Mouse (Mus musculus) layer of hippocampus, adult 8-10 months (tissue): ENCODE data around the gene Msh5. TPM values are rescaled to one million over a fixed set of nuclear protein-coding genes. Genes with fewer than 3 reads are reported as not detected.
"Not testable (repeated sequence)": the region's sequence is repeated elsewhere in the genome, so short reads cannot be mapped to it uniquely, and the experiment has no call there.

Source experiments
- DNase-seq, 2 experiments: peaks; one replicate each; pipeline ENCODE4 v3.0.0; 2022; ENCODE audit warnings: low spot score in 2 of 2
- total RNA-seq, 4 experiments: library from RNA; stranded (reverse); gene quantifications; 2 replicates each; pipeline ENCODE4 v1.2.4; 2022

Gene Msh5
- total RNA-seq, 4 experiments from 2014 or later = 1.1 to 2.1 (median 1.4) TPM

DNA sequence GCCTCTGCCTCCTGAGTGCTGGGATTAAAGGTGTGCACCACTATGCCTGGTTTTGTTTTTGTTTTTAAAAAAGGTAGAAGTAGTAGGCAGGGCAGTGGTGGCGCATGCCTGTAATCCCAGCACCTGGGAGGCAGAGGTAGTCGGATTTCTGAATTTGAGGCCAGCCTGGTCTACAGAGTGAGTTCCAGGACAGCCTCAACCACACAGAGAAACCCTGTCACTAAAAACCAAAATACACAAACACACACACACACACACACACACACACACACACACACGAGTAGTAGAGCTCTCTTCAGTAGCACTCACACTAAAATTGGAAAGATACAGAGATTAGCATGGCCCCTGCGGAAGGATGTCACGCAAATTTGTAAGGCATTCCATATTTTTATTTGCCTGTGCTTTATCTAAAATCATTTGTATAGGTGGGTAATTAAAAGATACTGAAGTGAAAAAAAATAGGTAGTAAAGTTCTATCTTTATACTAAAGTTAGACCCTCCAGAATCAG, 2.4 kb upstream of the Msh5 start:
- DNase-seq = no peak

GRCm38 (mm10) chr17:35048149-35048931, 1.8 kb upstream of the Msh5 start:
- DNase-seq = no peak

DNA sequence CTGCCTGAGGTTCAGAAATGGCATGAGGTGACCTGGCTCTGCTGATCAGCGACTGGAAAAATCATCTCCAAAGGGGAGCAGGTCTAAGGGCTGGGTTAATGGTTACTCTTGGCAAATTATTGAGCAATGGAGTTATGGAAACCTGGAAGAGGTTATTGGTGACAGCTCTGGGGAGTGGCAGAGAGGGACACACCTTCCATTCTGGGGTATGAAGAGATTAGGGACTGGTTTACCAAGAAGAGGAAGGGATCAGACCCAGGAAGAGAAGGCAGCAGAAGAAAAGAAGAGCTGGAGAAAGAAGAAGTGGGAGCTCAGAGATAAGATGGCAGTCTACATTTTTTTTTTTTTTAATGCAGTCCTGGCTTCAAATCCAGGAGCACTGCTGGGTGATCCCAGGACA, 1.1 kb upstream of the Msh5 start:
- DNase-seq = no peak

DNA sequence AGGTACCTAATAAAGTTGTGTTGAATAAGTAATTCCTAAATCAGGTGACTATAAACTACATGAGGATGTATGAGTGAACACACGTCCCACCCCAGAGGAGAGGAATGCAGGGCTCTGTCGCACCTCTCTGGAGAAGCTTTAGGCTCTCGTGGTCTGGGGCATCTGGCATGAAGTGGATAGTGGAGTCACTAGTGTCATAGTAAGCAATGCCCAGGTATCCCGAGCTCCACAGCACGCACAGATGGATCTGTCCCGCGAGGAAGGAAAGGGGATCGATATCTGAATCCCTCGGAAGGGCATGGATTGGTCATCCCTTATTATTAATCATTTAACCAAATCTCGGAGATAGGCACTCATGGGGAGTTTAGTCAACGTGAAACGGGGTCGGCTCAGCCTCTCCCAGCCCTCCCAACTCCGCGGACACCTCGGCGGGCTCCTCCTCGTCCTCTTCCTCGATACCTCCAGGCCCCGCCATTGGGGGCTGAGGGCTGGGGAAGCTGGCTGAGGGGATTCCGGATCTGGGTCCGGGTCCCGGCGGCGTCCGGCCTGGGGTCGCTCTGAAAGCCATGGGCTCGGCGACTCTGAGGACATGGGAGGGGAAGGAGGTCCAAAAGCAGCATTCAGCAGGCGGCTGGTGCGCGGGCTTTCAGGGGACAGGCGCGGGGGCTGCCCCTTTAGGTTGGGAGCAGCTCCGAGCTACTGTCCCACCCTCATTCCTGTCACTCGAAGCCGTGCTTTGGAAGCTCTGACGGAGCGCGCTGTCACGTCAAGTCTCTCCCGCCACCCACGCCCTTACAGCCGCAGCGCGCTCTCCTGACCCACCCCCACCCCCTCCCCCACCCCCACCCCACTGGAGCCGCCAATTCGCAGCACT, 501 bp downstream of the Msh5 start:
- no peak for DNase-seq

DNA sequence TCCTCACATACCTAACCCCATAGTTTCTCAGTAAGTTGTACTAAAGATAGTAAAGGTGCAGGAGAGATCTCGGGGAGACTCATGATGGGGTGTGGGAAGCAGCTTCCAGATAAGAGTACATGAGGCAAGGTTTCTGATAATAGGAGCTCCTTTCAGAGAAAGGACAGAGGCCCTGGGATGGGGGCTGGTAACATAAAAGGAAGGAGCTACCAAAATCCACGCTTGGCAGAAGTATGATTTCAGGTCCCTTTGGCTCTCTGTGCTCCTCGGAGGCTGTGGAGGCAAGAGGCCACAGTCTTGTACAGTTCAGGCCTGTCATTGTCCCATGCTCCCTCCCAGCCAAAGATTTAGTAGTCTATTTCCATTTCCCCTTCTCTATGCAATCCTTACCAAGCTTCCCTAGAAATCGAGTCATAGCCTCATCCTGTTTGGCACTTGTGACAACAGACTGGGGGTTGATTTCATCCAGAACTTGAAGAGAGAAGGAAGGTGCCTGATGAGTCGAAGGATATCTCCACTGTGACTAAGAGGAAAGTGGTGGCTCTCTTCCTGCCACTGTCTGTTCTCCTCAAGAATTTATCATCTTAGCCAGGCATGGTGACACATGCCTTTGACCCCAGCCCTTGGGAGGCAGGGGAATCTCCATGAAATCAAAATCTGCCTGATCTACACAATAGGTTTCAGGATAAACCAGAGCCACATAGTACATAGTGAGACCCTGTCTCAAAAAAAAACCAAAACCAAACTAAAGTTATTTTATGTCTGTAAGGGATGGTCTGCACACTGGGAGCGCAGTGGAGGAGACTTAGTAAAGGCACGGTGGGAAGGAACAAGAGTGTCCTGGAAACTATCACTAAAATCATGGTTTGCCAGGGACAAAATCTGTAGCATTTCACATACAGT, 1.4 kb downstream of the Msh5 start:
- no peak for DNase-seq

- DNase-seq = no peak
Measured at GRCm38 (mm10) chr17:35043794-35044193, 2.8 kb downstream of the Msh5 start.

DNA sequence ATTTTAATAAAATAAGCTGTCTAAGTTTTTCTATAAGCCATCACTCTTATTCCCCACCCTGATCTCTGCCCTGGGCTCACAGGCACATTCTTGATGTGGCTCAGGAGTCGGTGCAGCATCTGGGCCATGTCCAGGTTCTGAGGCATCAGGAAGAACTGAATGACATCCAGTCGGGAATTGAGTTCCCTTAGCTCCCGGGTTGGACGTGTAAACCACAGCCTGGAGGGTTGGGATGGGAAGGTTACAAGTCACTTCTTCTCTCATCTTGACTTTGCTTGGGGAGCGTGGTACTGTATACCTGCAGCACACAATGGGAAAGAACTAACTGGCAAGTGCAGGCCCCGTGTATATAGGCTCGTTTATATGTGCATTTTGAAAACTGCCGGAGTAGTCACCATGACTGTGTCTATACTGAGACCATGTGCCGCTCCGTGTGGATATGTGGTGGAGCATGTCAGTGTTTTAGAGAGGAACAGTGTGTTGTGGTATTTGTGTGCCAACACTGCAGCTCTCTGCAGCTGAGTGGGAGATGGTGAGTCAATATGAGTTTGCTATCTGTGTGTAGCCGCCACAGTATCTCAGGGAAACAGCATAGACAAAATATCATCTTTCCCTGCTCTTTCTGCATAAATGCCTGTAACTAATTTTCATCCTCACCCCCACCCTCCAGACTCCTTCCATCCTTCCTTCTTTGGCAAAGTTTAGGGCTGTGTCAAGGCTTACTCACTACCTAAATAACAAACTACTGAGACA, 7.2 kb downstream of the Msh5 start:
- DNase-seq = peak; percentile 53 to 62

DNA sequence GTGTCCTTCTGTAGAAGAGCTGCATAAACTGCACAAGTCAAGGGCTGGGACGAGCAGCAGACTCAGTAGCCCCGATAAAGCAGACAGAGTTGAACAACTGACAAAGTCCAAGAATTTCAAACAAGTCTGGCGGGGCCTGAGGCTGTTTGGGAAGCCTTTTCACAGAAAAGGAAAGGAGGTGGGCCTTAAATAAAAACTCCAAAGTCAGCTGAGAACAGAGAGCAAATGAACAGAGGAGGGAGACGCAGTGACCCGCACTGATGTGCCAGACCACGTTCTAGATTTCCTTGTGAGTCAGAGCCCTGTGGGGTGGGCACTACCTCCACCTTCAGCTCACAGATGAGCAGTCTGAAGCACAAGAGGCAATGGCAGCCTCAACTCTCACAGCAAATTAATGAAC, 11.6 kb downstream of the Msh5 start:
- no peak for DNase-seq

DNA sequence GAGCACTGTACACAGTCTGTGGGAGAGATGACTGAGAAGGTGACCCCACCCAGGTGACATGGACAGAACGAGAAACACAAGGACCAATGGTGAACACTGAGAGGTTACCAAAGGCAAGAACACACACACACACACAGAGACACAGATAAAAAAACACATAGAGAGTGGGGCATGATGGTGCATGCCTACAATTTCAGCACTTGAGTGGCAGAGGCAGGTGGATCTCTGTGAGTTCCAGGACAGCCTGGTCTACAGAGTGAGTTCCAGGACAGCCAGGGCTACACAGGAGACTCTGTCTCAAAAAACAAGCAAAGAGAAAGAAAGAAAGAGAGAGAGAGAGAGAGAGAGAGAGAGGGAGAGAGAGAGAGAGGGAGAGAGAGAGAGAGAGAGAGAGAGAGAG, 12.8 kb downstream of the Msh5 start:
- not testable (repeated sequence) for DNase-seq

DNA sequence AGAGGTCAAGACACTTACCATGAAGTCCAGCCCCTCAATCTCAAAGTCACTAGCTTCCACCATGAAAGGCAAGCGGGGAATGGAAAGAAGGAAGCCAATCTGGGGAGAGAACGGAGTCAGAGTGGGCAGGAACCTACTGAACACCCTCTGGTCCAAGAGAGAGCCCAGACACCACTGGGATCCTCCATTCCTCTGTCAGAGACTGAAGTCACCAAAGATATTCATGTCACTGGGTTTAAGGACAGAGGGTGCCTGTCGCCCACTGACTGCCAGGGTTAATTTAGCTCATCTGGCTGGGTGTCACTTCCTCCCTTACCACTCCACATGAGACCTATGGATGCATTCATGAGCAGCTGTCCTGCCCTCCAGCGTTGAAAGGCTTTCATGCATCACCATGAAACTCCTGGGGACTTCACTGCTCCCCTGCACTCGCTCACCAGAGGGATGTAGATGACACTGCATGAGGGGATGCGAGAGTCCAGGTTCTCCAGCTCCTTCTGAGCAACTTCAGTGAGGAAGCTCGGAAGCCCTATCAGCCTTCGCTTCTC, 14.1 kb downstream of the Msh5 start:
- no peak for DNase-seq

DNA sequence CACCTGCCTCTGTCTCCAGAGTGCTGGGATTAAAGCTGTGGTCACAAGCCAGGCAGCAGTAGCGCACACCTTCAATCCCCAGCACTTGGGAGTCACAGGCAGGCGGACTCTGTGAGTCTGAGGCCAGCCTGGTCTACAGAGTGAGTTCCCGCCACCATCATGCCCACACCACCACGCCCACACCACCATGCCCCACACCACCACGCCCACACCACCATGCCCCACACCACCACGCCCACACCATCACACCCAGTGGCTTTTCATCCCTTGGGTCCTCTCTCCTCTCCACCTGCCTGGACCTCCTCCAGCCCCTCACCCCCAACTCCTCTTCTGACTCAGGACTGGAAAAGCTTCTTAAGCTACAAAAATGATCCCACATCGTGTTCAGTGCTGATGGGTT, 14.7 kb downstream of the Msh5 start:
- DNase-seq = no peak

GRCm38 (mm10) chr17:35031272-35031671, 15.3 kb downstream of the Msh5 start:
- no peak for DNase-seq

- DNase-seq = no peak
Measured at GRCm38 (mm10) chr17:35029691-35030532, 16.6 kb downstream of the Msh5 start.

- no peak for DNase-seq
Measured at GRCm38 (mm10) chr17:35028315-35028714, 18.2 kb downstream of the Msh5 start.

DNA sequence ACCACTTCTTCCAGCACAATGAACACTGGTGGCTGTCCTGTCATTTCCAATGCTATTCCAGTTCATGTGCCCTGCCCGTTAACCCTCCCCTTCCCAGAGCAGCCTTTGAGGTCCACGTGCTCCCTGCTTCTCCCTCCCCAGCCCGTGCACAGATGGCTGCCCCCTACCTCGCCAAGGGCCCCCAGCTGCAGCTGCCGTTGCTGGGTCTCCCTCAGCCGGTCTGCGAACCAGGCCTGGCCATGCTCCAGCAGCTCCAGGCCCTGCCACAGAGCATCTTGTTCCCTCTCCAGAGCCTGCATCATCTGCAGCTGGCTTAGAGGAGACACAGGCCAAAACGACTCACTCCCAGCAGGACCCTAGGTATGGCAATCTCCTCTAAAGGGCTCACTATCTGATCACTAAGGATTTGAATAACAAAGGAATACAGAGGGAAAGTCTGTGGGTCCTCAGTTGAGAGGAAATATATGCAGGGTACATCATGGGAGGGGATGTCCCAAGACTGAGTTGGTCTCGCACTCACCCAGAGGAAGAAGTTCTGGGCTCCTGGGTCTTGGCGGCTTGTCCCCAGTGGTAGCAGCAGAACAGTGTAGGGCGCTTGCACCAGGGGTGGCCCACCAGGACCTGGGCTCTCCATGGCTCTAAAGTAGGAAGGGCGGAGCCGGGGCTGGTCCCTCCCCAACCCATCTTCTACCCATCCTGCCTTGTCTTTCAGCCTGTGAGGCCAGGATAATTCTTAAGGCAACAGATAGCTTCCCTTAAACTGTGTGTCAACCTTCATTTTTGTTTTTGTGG, 19.1 kb downstream of the Msh5 start, which contains the start of gene Sapcd1:
Sapcd1 (minus strand) TSS at position 740 of the 792 bp plus-strand sequence.
- DNase-seq = peak in 1 of 2 experiments; percentile 38

- DNase-seq = no peak
Measured at GRCm38 (mm10) chr17:35026206-35026605, 20.3 kb downstream of the Msh5 start.

DNA sequence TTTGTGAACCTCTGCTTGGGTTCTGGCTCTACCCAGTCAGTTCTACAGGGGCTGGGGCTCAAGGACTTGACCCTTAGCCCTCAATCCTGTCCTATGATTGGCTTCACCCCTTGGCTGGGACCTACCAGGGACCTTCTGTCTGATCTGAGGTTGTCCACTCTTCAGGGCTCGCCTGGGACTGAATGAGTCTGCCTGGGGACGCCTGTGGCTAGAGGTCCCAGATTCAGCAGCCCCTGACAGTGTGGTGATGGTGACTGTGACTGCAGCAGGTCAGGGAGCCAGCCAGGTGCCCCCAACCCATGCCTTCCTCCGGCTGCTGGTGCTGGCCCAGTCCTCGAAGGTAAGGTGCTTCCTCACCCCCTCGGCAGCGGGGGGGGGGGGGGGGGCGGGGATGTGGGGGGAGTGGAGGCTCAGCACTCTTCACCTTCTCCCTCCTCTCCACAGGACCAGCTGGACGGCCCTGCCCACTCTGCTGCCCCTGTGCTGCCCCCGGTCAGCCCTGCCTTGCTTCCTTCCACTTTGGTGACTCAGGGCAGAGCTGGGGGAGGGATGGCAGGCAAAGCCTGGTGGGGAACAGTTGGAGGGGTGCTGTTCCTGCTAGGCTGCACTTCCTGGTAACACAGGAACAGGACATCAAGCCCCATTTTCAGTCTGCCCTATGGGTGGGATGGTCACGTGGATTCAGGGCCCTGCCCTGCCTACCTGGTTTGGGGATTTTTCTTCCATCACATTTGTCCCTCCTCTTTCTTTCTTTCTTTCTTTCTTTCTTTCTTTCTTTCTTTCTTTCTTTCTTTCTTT, 21.7 kb downstream of the Msh5 start:
- DNase-seq = no peak

DNA sequence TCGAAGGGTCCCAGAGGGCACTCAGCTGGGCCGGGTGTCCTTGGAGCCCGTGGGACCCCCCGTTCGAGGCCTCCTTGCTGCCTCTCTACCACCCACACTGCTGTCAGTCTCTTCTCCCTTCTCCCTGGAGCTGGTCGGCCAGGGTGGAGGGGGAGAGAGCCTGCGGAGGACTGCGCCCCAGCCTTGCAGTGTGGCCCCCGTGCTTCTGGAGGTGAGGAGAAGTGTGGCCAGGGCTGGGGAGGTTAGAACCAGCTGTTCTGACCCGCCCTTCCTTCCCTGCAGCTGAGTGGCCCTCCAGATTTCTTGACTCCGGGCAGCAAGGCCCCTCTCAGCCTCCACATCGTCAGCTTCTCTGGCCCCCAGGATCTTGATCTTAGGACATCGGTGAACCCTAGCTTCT, 22.3 kb downstream of the Msh5 start:
- DNase-seq = no peak
